Mouse (Mus musculus) heart, adult 2 months (tissue): ENCODE data around the gene Slc28a3.

ENCODE experiments used
- CTCF ChIP-seq: fragments of 200-600 bp; IDR thresholded peaks from 2 replicates; pipeline ENCODE4 v1.8.1; 2022; ENCODE audit warnings: antibody characterized with exemption, mild to moderate bottlenecking, moderate library complexity
- EP300 ChIP-seq: fragments of 200-500 bp; IDR thresholded peaks from 2 replicates; pipeline ENCODE4 v1.6.1; 2011; ENCODE audit warnings: low read depth, low read length, control low read depth; ENCODE audit not compliant: insufficient read depth

- TF ChIP-seq CTCF, result peak; percentile 79
- TF ChIP-seq EP300, result no peak
These were observed 17.5 kb downstream of the Slc28a3 start for GRCm38 (mm10) chr13:58593129-58593528.
